Mouse (Mus musculus): ENCODE data around the gene Med27.

GRCm38 (mm10) chr2:29468517-29468936 is 121.9 kb downstream of the Med27 start:
- TF ChIP-seq GATA1 (IDR thresholded peaks at IDR 0.05; ENCODE audit: low read length) (no peak), TAL1 (IDR thresholded peaks at IDR 0.05; ENCODE audit: low read length) (no peak)

Measured in erythroblast, embryonic 14.5 days (primary cell).